Mouse (Mus musculus): ENCODE data around the gene Slc25a34. TPM values are rescaled to one million over a fixed set of nuclear protein-coding genes. Genes with fewer than 3 reads are reported as not detected.

Gene Slc25a34
- polyA plus RNA-seq, 1 experiment from 2014 or later: 1.1 TPM

GRCm38 (mm10) chr4:141616811-141617210 lies 6.8 kb downstream of the Slc25a34 start:
- H3K4me3 ChIP-seq (ENCODE audit: low read depth, low read length): no peak overlapping the region
- H3K36me3 ChIP-seq (ENCODE audit: insufficient read depth, low read length): no peaks in the 10 kb centered on the region
- no peak overlapping the region for H3K9ac ChIP-seq (replicated peaks; ENCODE audit: low read depth)
- no peaks in the 10 kb centered on the region for H3K9me3 ChIP-seq (ENCODE audit: low read length)
- DNase-seq (ENCODE audit: low spot score) (no peak), ATAC-seq (no peak)
- no peak overlapping the region for H3K4me2 ChIP-seq (replicated peaks; ENCODE audit: low read depth, low read length)
- H3K27me3 ChIP-seq (replicated peaks; ENCODE audit: insufficient read depth, low read length): no peaks in the 10 kb centered on the region
- H3K27ac ChIP-seq (ENCODE audit: low read length): no peak overlapping the region
- TF ChIP-seq CTCF (IDR thresholded peaks at IDR 0.05) (no peak), EP300 (IDR thresholded peaks at IDR 0.05) (no peak)
- H3K4me1 ChIP-seq (ENCODE audit: insufficient read depth, low read depth, low read length): peaks cover 8% of the 10 kb centered on the region; the same call in 1 of the 2 replicates
- 77% methylated on average over 6 of the region's 6 CpGs for WGBS

- no peak for TF ChIP-seq CTCF (IDR thresholded peaks at IDR 0.05)
- TF ChIP-seq EP300 (IDR thresholded peaks at IDR 0.05): no peak
- no peak overlapping the region for H3K4me2 ChIP-seq (replicated peaks; ENCODE audit: low read depth, low read length)
- H3K9ac ChIP-seq (replicated peaks; ENCODE audit: low read depth): no peak overlapping the region
- H3K36me3 ChIP-seq (ENCODE audit: insufficient read depth, low read length): no peaks in the 10 kb centered on the region
- DNase-seq (ENCODE audit: low spot score) (no peak), ATAC-seq (no peak)
- no peaks in the 10 kb centered on the region for H3K27me3 ChIP-seq (replicated peaks; ENCODE audit: insufficient read depth, low read length)
- H3K27ac ChIP-seq (ENCODE audit: low read length): no peak overlapping the region
- no peaks in the 10 kb centered on the region for H3K9me3 ChIP-seq (ENCODE audit: low read length)
- peaks cover 8% of the 10 kb centered on the region; the same call in 1 of the 2 replicates for H3K4me1 ChIP-seq (ENCODE audit: insufficient read depth, low read depth, low read length)
- WGBS: 72% methylated on average over 14 of the region's 14 CpGs
- H3K4me3 ChIP-seq (ENCODE audit: low read depth, low read length): no peak overlapping the region
Observed at GRCm38 (mm10) chr4:141614946-141615345, 8.7 kb downstream of the Slc25a34 start.

- WGBS: 59% methylated on average over 6 of the region's 6 CpGs
- DNase-seq (ENCODE audit: low spot score) (no peak), ATAC-seq (peak; percentile 27; the same call in 1 of the 2 replicates)
- no peak overlapping the region for H3K9ac ChIP-seq (replicated peaks; ENCODE audit: low read depth)
- no peaks in the 10 kb centered on the region for H3K9me3 ChIP-seq (ENCODE audit: low read length)
- H3K27ac ChIP-seq (ENCODE audit: low read length): no peak overlapping the region
- H3K27me3 ChIP-seq (replicated peaks; ENCODE audit: insufficient read depth, low read length): no peaks in the 10 kb centered on the region
- H3K4me3 ChIP-seq (ENCODE audit: low read depth, low read length): no peak overlapping the region
- no peak overlapping the region for H3K4me2 ChIP-seq (replicated peaks; ENCODE audit: low read depth, low read length)
- peaks cover 4% of the 10 kb centered on the region; the same call in 1 of the 2 replicates for H3K4me1 ChIP-seq (ENCODE audit: insufficient read depth, low read depth, low read length)
- TF ChIP-seq EP300 (IDR thresholded peaks at IDR 0.05): no peak
- no peak for TF ChIP-seq CTCF (IDR thresholded peaks at IDR 0.05)
- no peaks in the 10 kb centered on the region for H3K36me3 ChIP-seq (ENCODE audit: insufficient read depth, low read length)
Observed at GRCm38 (mm10) chr4:141609538-141609937, 14.1 kb downstream of the Slc25a34 start.

GRCm38 (mm10) chr4:141605861-141606260 lies 17.8 kb downstream of the Slc25a34 start, which contains the start of gene Fblim1:
Gene Fblim1, minus strand, starts transcription at chr4:141606096.
- Histone ChIP-seq H3K4me1 (ENCODE audit: insufficient read depth, low read depth, low read length) (peaks cover 9% of the 10 kb centered on the region; the same call in 1 of the 2 replicates), H3K4me3 (ENCODE audit: low read depth, low read length) (no peak within 1 kb of the TSS), H3K27me3 (replicated peaks; ENCODE audit: insufficient read depth, low read length) (no peaks in the 10 kb centered on the region), H3K4me2 (replicated peaks; ENCODE audit: low read depth, low read length) (no peak within 1 kb of the TSS; the same call in 1 of the 2 replicates), H3K27ac (ENCODE audit: low read length) (peak within 1 kb of the TSS; percentile 68), H3K36me3 (ENCODE audit: insufficient read depth, low read length) (no peaks in the 10 kb centered on the region), H3K9me3 (ENCODE audit: low read length) (no peaks in the 10 kb centered on the region), H3K9ac (replicated peaks; ENCODE audit: low read depth) (no peak within 1 kb of the TSS)
- TF ChIP-seq CTCF (IDR thresholded peaks at IDR 0.05): no peak
- TF ChIP-seq EP300 (IDR thresholded peaks at IDR 0.05): no peak
- WGBS: 60% methylated on average over 11 of the region's 11 CpGs
- ATAC-seq (peak; percentile 60), DNase-seq (ENCODE audit: low spot score) (peak; percentile 80)

- H3K27ac ChIP-seq (ENCODE audit: low read length): peak overlapping the region; percentile 68
- WGBS: 92% methylated on average over 5 of the region's 5 CpGs
Observed at GRCm38 (mm10) chr4:141605421-141605820, 18.2 kb downstream of the Slc25a34 start.

GRCm38 (mm10) chr4:141604493-141604892 lies 19.1 kb downstream of the Slc25a34 start:
- Histone ChIP-seq H3K4me2 (replicated peaks; ENCODE audit: low read depth, low read length) (no peak overlapping the region), H3K4me1 (ENCODE audit: insufficient read depth, low read depth, low read length) (peaks cover 9% of the 10 kb centered on the region; the same call in 1 of the 2 replicates), H3K9ac (replicated peaks; ENCODE audit: low read depth) (no peak overlapping the region), H3K27ac (ENCODE audit: low read length) (peak overlapping the region; percentile 51), H3K36me3 (ENCODE audit: insufficient read depth, low read length) (no peaks in the 10 kb centered on the region), H3K4me3 (ENCODE audit: low read depth, low read length) (no peak overlapping the region), H3K27me3 (replicated peaks; ENCODE audit: insufficient read depth, low read length) (no peaks in the 10 kb centered on the region), H3K9me3 (ENCODE audit: low read length) (no peaks in the 10 kb centered on the region)
- TF ChIP-seq CTCF (IDR thresholded peaks at IDR 0.05) (no peak), EP300 (IDR thresholded peaks at IDR 0.05) (no peak)
- ATAC-seq (peak; percentile 52), DNase-seq (ENCODE audit: low spot score) (peak; percentile 84)
- 7% methylated on average over 8 of the region's 8 CpGs for WGBS

More at GRCm38 (mm10) chr4:141605421-141605820, 18.2 kb downstream of the Slc25a34 start:
- Histone ChIP-seq H3K9ac (replicated peaks; ENCODE audit: low read depth) (no peak overlapping the region), H3K27me3 (replicated peaks; ENCODE audit: insufficient read depth, low read length) (no peaks in the 10 kb centered on the region), H3K9me3 (ENCODE audit: low read length) (no peaks in the 10 kb centered on the region), H3K4me1 (ENCODE audit: insufficient read depth, low read depth, low read length) (peaks cover 9% of the 10 kb centered on the region; the same call in 1 of the 2 replicates), H3K4me3 (ENCODE audit: low read depth, low read length) (no peak overlapping the region), H3K4me2 (replicated peaks; ENCODE audit: low read depth, low read length) (no peak overlapping the region; the same call in 1 of the 2 replicates), H3K36me3 (ENCODE audit: insufficient read depth, low read length) (no peaks in the 10 kb centered on the region)
- ATAC-seq (no peak), DNase-seq (ENCODE audit: low spot score) (no peak)
- TF ChIP-seq CTCF (IDR thresholded peaks at IDR 0.05) (no peak), EP300 (IDR thresholded peaks at IDR 0.05) (no peak)
